Mouse (Mus musculus): ENCODE measurements around the gene Ofcc1.

The Ofcc1 gene

DNA sequence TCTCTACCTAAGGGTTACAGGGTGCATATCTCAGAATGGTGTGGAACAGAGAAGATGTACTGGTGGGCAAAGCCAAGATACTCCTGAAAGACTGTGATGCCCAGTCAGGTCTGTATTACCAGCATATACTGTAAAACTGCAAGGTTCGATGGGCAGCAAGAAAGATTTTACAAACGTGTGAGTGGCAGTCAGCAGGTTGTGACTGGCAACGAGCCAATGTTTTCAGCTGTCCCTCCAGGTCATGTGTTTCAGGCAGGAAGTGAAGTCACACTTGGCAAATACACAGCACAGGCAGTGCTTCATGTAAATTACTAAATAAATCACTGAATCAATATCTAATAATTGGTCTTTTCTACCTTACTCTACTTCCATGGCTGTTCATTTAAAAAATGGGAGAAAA is at the start of gene Ofcc1:
Ofcc1 (minus strand) TSS at position 163 of the 400 bp plus-strand sequence.
- DNase-seq (ENCODE audit: low read depth in 2 of 2, low spot score in 2 of 2) = no peak

DNA sequence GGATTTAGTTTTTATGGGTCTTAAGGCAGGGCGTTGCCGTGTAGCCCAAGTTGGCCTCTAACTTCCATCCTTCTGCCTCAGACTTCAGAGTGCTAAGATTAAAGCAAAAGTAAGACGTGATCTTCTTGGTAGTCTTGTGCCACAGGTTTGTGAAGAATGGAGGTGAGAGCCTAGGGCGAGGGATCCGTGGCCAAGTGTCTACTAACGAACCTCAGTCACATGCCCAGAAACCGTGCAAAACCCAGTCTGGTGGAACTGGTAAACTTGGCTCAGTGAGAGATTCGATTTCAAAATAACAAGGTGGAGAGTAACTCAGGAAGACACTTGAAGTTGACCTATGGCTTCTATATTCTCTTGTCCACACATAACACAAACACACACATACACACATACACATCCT is 28.9 kb upstream of the Ofcc1 start:
- DNase-seq (ENCODE audit: low read depth in 2 of 2, low spot score in 2 of 2) = no peak

DNA sequence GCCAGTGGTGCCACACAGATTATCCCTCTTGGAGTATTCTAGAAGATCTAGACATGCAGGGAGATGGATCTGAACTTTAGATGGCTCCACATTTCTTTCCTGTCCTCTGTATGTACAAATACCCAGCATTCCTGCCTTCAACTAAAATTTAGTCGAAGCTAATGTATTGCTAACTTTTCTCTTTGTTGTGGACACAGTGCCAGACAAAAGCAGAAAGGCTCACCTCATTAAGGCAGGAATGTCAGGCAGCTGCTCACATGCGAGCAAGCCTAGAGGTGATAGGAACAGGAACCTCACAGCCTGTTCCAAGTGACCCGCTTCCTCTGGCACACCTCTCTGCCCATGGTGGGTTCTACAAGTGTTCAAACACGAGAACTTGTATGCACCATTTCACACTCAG is 26.2 kb upstream of the Ofcc1 start:
- DNase-seq (ENCODE audit: low read depth in 2 of 2, low spot score in 2 of 2) = no peak

DNA sequence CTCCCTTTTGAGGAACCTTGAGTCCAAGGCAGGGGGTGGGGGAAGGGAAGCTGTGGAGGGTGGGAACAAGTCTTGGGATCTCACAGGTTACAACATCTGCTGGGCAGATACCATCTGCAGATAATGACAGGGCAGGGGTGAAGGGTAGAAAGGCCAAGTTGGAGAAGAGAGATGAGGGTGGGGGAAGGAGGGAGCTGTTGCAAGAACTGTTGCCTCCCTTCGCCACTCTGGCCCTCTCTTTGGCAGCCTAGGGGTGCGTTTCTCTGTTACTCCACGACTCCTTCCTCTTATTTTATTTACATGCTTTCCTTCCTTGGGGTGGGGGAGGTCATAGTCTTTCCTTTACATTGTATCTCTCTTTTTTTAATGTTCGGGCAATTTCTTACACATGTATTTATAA is 23.7 kb upstream of the Ofcc1 start:
- DNase-seq (ENCODE audit: low read depth in 2 of 2, low spot score in 2 of 2) = no peak

DNA sequence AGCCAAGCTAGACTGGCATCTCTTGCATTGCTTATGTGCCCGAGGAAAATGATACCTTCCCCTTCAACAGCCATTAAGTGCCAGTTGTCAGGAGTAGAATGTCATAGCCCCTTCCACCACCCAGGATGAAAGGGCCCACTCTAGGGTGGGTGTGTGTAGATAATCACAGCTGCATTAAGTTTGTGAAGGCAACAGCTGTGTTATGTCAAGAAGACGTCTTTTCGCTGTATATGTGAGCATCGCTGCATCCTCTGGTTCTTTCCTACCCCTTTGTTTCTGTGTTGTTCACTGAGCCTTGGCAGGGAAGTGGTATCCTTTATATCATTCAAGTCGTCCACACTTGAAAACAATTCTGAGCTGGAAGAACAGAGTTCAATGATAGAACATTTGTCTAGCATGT is 15.5 kb upstream of the Ofcc1 start:
- no peak for DNase-seq (ENCODE audit: low read depth in 2 of 2, low spot score in 2 of 2)

DNA sequence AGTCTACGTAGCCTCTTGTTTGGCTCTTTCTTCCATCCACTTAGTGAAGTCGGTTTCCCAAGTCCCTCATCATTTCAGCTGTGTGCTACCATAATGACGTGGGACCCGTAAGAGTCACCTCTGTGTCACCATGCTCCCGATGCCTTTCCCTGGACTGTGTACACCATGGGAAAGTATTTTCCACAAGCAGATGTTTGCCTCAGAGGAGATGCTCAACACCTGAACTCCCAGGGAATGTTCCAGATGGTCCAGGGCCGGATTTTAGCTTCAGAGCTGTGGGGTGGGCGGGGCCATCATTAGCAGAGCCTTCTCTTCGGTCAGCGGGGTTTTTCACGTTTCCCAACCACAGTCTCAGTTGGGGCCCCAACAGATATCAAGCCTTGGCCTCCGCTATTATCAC is 5.5 kb upstream of the Ofcc1 start:
- DNase-seq (ENCODE audit: low read depth in 2 of 2, low spot score in 2 of 2) = no peak

DNA sequence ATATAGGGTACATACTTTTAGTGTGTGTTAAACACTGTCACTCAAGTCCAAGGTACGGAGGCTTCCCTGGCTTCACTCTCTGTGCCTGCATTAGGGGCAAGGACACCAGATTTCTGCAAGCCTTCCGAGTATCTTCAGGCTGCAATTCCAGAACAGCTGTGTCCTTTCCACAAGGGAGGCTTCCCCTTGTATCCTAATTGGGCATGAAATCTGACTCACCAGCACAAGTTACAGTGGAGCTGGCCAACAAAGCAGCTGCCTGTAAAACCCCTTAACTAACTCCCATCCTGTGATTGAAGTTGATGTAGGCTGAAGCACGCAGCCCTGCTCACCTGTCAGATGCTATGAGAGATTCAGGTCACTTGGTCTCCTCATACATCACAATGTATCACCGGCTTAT is 3.6 kb upstream of the Ofcc1 start:
- no peak for DNase-seq (ENCODE audit: low read depth in 2 of 2, low spot score in 2 of 2)

DNA sequence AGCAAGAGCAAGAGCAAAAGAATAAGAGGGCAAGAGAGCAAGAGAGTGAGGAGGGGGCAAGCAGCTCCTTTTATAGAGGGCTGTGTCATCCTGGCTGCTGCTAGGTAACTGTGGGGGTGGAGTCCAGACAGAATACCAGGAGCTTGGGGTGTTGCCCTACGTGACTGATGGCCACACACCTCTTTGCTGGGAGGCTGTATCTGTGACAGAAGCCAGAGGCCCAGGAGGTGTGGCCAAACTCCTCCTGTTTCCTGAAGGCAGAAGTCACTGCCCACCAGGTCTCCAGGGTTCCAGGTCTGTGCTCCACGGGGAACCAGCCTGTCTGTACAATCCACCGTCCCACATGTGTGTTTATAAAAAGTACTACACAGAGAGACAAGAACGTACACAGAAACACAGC is 558 bp downstream of the Ofcc1 start:
- no peak for DNase-seq (ENCODE audit: low read depth in 2 of 2, low spot score in 2 of 2)

DNA sequence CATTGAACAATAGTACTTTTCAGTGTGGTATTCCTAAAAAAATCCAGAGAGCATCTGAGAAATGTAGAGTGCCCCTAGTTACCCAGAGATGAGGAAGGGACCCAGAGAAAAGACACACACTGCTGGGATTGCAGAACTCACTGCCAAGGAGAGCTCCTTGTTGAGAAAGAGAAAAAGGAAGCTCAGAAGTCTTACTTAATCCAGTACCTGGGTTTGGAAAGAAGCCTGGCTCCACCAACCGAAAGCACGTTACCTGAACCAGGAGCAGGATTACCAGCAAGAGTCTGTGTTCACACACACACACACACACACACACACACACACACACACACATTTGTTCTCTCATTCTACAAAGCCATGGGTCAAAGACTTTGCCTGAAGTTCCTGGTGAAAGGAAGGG is 14.2 kb downstream of the Ofcc1 start:
- no peak for DNase-seq (ENCODE audit: low read depth in 2 of 2, low spot score in 2 of 2)

DNA sequence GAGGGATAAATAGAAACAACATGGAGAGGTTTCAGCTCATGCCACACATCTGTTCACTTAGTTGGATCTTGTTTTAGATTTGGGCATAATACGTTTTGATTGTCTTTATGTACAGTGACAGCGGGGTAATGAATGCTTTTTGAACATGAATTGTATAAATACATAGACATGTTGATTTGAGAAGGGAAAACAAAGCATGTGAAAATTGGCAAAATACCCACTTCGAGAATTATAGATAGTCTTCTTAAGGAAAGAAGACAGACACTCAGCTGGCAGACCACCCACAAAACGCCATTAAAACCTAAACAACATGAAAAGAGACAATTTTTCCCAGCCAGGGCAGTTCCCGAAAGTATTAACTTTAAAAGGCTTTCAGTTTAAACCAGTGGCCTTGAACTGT is 37.9 kb downstream of the Ofcc1 start:
- no peak for DNase-seq (ENCODE audit: low read depth in 2 of 2, low spot score in 2 of 2)

DNA sequence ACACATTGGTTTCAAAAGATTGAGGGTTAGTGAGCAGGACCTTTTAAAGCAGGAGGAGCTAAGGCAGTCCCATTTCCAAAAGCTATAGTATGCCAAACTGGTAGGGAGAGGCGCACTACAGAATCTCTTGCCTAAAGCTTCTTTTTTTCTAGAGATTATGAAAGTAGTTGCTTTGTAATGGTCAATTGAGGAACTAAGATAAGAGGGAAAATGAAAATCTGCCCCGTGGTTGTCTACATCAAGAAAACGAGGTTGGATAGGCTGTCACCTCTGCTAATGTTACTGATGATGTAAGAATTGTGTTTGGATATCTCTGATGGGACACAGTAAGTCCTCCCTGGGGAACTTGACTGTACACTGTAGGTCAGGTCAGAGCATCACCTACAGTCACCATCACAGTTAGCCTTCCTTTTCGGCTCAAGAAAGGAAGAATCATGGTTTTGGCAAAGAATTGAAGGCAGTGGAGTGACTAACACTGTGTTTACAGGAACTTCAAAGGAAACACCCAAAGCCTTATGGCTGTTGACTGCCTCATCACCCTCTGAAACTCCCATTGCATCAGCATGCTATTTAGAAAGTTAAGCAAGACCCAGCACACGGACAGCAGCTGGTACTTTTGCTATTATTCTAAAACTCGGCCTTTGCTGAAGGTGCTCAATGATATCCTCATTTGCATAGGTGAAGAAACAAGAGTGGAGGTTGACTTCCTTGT is 40.3 kb downstream of the Ofcc1 start:
- no peak for DNase-seq (ENCODE audit: low read depth in 2 of 2, low spot score in 2 of 2)

DNA sequence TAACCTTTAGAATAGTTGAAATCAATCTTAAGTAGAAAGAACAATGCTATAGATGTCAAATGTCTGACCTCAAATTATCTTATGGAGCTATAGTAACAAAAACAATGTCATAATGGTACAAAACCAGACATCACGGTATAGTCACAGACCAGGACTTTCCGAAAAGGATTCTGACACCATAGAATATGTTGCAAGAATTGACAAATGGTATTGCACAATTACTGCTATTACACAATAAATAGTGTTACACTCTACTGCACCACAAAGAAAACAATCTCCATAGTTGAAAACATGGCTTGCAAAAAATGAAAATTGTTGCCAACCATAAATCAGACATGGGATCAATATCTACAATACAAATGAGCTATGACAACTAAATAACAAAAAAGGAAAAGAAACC is 43.5 kb downstream of the Ofcc1 start:
- DNase-seq (ENCODE audit: low read depth in 2 of 2, low spot score in 2 of 2) = no peak

DNA sequence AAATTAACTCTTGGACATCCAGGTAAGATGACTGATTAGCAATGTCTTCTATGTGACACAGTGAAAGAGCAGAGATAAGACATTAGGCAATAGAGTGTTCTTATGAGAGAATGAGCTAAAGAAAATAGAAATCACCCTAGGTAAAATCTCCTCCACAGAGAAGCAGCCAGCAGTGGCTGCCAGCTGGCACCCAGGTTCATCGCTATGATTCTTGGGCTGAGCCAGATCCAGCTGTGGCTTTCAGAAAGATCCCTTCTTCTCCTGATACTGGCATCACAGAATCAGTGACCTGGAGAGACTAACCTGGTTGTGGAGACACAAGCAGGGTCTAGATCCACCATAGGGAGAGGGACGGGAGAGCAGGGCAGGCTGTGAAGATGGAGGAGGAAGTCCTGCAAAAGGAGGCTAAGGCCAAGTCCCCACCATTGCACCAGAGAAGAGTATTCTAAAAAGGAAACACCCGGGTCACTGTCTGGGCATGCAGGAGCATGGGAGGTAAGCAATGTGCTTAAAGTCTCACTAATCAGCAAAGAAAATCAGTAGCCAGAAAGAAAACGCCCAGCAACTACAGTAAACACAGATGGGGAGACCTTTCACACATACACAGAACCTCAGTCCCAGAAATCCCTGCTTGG is 46.0 kb downstream of the Ofcc1 start:
- no peak for DNase-seq (ENCODE audit: low read depth in 2 of 2, low spot score in 2 of 2)

DNA sequence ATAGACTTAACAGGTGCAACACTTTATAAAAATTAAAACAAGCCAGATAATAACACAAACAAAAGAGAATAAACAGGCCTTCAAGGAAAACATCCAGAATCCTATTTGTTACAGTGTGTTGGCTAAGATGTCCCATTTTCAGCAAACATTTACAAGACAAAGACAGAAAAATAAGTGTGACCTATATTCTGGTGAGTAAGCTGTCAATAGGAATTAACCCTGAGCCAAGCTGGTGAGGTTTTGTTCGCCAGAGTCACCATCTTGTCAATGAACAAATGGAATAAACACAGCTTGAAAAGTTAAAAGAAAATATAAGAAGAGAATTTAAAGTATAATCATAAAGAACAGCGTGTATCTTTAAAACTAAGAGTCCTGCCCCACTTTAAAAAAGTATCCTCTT is 68.4 kb downstream of the Ofcc1 start:
- DNase-seq (ENCODE audit: low read depth in 2 of 2, low spot score in 2 of 2) = no peak

DNA sequence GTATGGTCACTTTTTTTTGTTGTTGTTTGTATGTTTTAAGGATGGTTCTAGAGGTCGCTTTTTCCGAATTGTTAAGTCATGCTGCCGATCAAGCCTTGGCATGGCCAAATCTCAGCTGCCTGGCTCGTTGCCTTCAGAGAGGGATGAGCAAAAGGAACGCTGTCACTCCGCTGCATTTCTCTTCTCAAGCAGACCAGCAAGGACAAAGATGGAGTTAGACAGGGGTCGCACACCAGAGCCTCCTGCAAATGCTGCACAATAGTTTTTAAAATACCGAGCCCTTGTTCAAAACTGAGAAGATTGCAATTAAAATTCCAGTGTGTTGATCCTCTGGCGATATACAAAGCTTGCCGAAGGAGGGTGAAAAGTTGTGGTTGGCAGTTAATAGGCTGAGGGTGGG is 70.4 kb downstream of the Ofcc1 start:
- DNase-seq (ENCODE audit: low read depth in 2 of 2, low spot score in 2 of 2) = no peak

DNA sequence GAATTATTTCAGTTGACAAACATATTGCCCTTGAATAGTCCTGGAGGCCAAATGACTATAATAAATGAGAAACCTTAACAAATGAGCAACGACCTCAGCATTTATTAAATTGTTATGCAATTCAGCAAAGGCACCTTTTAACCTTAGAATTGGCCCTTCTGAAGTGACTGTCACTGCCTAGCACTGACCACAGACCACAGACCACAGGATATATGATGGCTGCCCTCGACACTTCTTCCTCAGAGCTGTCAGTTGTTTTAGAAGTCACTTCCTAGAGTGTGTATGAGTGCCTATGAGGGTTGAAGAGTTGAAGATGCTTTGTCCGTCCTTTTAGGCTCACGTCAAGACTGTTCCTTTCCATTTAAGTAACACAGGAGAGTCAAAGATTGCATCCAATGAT is 72.6 kb downstream of the Ofcc1 start:
- DNase-seq (ENCODE audit: low read depth in 2 of 2, low spot score in 2 of 2) = no peak

DNA sequence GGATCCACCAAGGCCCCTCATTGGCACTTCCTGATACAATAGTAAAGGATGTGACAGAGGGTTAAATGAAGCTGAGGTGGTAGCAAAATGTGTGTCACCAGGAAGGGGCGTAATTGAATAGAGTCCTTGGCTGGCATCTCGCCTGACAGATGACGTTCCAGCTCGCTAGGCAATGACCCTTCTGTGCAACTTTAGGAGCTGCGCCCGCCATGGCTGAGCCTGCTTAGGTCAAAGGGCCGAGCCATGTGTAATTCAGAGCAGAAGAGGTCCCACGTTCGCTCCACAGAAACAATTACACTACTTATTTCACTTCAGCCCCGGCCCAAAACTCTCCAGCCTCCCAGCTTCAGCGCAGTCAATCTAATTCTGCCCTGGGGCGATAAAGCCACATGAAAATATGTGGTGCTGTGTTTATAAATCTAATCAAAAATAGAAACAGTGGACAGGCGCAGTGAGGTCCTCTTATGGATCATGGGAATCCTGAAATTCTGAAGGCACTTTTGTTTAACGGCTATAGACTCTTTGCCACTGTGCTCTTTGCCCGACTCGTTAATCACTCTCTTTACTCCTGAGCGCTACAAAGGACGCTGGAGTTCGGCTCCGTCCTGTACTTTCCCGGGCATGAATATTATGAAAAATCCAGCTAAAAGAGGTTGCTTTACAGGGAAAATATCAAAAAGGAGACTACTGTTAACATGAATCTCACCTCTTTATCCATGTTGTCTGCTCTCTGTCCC is 73.8 kb downstream of the Ofcc1 start:
- no peak for DNase-seq (ENCODE audit: low read depth in 2 of 2, low spot score in 2 of 2)

DNA sequence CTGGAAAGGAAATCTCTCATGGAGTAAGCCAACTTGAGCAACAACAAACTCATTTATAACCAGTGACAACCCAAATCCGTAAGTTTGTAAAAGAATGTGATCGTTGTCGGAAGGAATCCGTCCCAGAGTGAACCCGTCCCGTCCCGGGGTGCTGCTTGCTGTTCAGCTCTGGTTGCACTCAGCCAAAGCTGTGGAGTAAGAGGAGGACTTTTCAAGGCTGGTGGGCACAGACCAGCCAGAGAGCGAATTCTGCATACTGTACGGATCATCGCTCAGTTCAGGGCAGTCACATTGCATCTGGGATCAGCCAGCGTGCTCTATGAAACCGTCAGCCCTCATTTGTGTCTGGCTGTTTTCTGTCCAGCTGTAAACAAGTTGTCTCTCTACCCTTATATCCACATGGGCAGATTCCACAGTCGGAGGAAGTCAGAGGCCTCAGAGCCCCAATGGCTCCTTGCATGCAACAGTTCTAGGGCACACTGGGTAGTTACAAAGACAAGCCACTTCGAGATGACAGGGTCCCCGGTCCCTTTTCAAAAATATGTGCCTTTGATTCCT is 75.9 kb downstream of the Ofcc1 start:
- no peak for DNase-seq (ENCODE audit: low read depth in 2 of 2, low spot score in 2 of 2)

DNA sequence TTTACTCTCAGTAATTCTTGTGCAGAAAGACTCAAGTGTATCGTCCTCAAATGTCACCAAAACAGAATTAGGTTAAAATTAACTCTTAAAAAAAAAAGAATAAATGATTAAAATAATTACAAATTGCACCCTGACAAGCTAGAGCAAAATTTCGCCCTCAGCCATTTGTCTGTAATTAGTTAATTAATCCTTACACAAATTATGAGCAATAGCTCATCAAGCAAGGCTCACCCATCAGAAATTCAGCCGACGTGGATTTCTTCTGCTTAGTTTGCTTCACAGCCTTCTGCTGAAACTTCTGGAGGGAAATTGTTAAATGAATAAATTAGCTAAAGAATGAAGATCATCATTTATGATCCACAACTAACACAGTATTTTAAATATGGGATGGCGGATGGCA is 80.6 kb downstream of the Ofcc1 start:
- no peak for DNase-seq (ENCODE audit: low read depth in 2 of 2, low spot score in 2 of 2)

DNA sequence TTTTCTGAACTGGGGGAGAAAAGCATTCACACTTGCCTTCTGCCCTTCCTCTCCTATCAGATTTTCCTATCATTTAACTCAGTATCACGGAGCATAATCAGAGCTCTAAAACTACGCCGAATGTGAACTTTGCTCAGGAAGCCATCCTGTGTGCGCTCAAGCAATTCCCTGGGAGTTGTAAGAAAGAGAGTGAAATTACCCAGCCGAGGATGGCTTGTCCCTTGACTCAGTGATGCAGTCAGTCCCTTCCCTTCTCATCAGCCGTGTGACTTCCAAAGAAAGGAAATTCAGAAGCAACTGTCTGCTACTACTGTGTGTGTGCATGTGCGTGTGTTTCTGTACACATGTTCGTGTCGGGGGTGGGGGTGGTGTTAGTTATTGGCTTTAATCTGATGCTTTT is 93.7 kb downstream of the Ofcc1 start:
- no peak for DNase-seq (ENCODE audit: low read depth in 2 of 2, low spot score in 2 of 2)

DNA sequence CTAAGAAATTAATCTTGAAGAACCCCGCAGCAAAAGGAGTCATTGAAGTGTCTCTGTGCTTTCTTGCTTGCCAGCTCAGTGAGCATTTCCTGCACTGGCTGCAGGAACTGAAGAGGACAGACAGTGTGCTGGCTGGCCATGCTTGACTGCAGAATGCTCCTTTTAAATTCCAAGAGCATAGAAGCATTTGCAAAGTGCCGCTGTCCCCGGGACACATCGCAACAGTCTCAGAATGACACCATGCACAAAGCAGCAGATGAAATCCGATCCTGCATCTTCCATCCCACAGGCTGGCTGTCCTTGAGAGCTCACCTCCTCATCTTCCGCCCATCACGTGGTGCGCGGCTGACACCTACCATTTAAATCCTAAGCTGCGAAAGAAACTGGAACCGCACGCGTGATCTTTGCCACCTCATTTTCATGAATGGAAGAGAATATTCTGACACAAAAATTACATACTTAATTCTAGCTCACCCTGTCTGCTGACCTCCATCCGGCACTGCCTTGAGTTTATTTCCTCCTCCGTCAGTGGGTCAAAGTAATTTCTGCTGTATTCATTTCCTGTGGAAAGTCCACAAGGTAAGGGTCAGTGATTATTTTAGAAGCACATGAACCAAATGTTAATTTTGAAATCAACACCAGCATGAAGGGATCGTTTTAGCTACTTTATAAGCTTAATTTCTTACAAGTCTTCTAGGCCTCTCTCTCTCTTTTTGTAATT is 98.0 kb downstream of the Ofcc1 start:
- no peak for DNase-seq (ENCODE audit: low read depth in 2 of 2, low spot score in 2 of 2)

DNA sequence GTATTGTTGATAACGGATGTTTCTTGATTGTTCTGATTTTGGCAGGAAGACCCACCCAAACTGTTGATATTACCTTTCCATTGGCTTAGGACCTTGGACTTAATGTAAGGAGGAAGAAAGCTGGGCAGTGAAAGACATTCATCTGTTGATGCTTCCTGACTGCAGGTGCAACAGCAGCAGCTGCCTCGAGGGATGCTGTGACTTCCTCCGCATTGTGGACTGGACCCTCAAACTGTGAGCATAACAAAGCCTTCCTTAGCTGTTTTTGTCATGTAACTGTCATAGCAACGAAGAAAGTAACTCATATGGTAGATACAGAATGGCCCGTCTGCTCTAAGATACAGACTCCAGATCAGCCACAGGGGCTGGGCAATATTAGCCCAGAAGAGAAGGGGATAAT is 102.5 kb downstream of the Ofcc1 start:
- no peak for DNase-seq (ENCODE audit: low read depth in 2 of 2, low spot score in 2 of 2)
